Mouse (Mus musculus): ENCODE data around the gene Ccdc160.

GRCm38 (mm10) chrX:52746849-52747248, 44.2 kb upstream of the Ccdc160 start:
- TF ChIP-seq GATA1 (IDR thresholded peaks at IDR 0.05; ENCODE audit: low read length) (no peak), TAL1 (IDR thresholded peaks at IDR 0.05; ENCODE audit: low read length) (no peak)

Data from erythroblast, embryonic 14.5 days (primary cell).